Mouse (Mus musculus): Measurements from ENCODE around the gene Sez6l2.
"Not testable (repeated sequence)": the region's sequence is repeated elsewhere in the genome, so short reads cannot be mapped to it uniquely, and the experiment has no call there.

The Sez6l2 gene

DNA sequence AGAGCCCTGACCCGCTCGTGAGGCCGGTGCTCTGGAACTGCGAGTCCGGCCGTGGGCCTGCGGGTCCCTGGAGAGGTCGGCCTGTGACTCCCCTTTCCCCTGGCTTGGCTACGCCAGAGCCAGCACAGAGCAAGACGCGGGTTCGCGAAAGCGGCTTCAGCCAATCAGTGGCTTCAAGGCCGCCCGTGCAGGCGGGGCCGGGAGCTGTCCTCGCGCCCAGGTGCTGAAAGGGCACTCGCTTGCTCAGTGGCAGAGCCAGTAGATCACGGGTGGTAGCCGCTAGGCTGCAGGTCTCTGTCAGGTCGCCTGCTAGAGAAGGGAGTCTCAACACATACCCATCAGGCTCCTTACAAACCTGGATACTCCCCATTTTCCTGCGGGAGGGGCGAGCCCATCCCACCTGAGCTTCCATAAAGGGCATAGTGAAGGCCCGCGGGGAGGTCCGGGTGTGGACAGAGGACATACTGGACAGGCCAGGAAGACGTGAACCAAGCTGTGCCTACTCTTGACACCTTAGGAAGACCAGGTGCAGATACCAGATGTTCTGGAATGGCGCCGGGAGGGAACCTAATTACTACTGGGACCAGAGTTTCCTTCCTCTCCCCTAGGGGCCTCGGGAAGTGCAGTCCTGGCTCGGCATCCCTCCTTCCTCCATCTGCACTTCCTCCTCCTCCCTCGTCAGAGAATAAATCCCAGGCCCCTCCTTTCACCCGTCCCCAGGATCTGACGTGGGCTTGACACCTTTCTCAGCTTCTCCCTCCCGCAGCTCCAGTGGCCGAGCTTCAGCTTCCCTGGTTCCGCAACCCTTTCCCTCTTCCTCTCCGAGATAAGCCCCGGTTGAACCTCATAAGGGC lies at the start of gene Sez6l2:
Gene Sez6l2 (plus strand): TSS at position 771 of the 854 bp plus-strand sequence.
- peak; percentile 93 for DNase-seq

- no peak for DNase-seq
These were observed 44.8 kb upstream of the Sez6l2 start for GRCm38 (mm10) chr7:126905590-126905989.

- no peak for DNase-seq
These were observed 35.5 kb upstream of the Sez6l2 start for GRCm38 (mm10) chr7:126914844-126915243.

DNA sequence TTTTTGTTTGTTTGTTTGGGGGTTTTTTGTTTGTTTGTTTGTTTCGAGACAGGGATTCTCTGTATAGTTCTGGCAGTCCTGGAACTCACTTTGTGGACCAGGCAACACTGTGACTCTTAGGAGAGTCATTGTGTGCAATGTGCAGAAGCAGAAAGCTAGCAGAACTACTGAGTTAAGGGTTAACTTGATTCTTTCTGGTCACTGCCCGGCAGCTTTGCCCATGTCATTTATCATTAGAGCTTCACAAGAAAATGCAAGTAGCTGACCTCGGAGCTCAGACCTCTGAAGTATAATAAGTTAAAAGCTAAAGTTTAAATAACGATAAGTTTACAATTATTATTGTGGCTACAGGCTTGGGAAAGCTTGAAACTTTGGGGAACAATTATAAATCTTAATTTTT lies 32.0 kb upstream of the Sez6l2 start:
- DNase-seq: not testable (repeated sequence)

- DNase-seq: no peak
These were observed 30.4 kb upstream of the Sez6l2 start for GRCm38 (mm10) chr7:126919973-126920372.

DNA sequence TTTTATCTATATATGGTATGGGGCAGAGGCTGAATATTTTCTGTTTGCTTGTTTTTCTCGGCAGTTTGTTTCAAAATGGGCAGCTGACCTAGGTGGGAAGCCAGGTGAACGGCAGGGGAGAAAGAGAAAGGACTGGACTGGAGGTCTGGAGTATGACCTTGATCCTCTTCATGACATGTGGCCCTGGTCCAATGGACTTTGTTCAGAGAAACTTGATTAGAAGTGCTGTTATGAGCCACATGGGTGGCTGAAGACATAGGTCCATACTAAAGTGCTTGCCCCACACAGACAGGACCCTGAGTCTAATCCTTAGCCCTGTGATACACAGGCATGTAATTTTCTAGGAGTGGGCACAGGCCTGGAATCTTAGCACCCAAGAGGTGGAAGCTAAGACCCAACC lies 28.8 kb upstream of the Sez6l2 start:
- DNase-seq: peak; percentile 53

DNA sequence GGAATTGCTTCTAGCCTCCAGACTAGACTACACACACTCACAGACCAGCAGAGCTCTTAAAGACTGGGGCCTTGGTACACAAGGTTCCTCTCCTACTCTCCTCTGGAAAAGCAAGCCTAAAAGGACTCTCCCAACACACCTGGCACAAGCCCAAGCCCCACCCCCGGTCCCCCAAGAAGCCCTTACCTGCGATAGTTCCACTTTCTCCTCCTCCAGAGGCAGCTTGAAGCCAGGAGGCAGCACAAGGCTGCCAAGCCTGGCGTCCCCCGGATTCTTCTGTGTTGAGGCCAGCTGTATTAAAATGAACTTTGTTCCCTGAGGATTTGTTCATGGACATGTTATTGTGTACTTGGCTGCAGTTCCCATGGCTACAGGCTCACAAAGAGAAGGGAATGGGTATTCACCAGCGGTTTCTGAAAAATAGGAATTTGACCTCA lies 27.7 kb upstream of the Sez6l2 start, which contains the start of gene Tmem219:
Gene Tmem219 (minus strand): TSS at position 294 of the 437 bp plus-strand sequence.
- peak; percentile 89 for DNase-seq

DNA sequence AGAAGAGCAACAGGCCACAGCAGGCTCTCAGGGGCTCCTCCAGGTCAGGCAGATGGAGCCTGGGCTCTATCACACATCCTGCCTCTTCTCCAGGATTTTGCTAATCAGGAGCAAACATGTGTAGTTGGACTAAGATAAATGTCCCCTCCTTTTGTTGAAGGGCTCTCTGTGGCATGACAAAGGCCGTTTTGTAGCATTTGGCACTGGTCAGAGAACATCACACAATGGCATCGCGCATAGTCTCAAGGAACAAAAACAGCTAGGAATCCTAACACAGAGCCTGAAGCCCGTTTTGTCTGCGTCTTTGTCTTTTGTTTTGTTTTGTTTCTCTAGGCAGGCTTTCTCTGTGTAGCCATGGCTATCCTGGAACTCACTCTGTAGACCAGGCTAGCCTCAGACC lies 26.4 kb upstream of the Sez6l2 start:
- DNase-seq: no peak

DNA sequence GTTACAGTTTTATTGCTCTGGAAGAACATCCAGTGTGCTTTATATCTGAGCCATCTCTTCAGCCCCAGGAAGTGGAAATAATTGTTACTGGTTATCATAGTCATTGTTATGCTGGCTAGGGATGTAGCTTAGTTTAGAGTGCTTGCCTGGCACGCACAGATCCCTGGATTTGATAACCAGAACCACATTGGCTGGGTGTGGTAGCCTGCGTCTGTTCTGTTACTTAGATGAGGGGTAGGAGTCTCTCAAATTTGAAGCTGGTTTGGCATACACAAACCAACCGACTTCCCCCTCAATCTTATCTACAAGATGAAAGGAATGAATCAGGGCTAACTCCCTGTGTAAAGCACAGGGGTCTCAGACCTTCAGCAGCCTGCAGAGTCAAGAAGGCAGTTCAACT lies 24.1 kb upstream of the Sez6l2 start:
- DNase-seq: no peak

DNA sequence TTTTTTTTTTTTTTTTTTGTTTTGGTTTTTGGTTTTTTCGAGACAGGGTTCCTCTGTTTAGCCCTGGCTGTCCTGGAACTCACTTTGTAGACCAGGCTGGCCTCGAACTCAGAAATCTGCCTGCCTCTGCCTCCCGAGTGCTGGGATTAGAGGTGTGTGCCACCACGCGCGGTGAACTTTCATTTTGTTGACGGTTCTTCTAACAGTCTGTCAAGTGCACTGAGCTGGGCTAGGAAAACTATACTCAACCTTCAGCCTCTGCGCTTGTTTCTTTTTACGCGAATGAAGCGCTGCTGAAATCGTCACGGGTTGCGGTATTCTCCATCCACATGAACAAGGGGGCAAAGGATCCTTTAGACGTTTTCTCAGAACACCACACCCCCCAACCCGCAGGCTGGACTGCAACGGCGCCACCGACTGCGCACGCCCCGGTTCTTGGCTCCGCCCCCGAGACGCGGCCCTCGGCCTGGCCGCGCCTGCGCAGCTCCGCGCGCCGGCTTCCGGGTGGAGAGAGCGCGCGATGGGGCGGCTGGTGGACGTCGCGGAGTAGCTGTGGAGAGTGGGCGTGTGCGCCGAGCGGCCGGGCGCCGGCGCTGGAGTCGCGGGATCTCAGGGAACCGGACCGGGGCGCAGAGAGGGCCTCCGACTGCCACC lies 21.9 kb upstream of the Sez6l2 start, which contains the start of gene Kctd13:
Gene Kctd13 (plus strand): TSS at position 496 of the 654 bp plus-strand sequence.
- peak; percentile 97 for DNase-seq

GRCm38 (mm10) chr7:126929046-126929445 lies 21.3 kb upstream of the Sez6l2 start:
- DNase-seq: no peak

GRCm38 (mm10) chr7:126932652-126933051 lies 17.7 kb upstream of the Sez6l2 start:
- no peak for DNase-seq

DNA sequence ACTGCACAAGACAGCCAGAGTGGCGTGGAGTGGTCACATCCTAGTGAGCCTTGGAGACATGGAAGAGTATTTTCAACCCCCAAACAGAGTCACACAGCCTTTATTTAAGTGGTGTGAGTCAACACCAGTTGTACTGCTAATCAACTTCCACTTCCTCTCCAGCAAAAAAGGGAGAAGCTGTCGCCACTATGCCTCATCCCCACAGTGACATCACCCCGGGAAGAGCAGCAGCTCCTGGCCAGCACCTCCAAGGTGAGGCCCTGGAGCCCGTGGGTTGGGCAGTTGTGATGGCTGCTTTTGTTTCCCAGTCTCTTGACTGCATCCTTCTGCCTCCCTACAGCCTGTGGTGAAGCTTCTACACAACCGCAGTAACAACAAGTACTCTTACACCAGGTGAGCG lies 9.2 kb upstream of the Sez6l2 start:
- no peak for DNase-seq

- DNase-seq: no peak
These were observed 8.6 kb upstream of the Sez6l2 start for GRCm38 (mm10) chr7:126941801-126942200.

DNA sequence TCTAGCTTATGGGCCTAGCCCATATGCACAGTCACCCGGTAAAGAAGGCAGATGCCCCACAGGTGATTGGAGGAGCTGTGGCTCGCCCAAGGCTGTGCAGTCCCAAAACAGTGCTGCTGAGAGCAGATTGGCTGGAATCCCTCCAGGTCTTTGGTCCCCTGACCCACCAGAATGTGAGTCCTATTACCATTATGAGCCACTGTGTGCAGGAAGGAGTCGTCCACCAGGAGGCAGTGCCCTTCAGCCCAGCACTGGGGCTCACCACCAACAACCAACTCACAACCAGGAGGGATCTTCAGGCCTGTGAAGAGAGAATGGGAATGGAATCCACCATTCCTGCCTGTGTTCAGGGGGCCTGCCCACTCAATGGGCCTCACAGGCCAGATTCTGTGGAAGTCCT lies 3.8 kb upstream of the Sez6l2 start:
- peak; percentile 46 for DNase-seq

DNA sequence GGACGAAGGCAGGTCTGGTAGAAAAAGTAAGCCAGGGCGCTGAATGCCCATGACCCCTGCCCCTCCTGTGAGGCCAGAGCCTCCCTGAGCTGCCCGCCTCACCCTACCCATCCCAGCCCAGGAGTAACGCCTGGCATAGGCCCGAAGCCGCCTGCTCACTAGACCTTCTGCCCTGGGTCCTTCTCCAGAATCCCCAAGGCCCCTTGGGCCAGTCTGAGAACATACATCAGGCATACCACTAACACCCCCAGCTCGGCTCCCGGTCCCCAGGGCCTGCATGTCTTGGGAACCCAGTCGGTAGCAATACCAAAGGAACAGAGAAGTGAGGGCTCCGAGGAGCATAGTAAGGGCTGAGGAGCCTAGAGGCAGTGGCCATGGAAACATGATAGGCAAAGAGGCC lies 1.7 kb upstream of the Sez6l2 start:
- DNase-seq: no peak

DNA sequence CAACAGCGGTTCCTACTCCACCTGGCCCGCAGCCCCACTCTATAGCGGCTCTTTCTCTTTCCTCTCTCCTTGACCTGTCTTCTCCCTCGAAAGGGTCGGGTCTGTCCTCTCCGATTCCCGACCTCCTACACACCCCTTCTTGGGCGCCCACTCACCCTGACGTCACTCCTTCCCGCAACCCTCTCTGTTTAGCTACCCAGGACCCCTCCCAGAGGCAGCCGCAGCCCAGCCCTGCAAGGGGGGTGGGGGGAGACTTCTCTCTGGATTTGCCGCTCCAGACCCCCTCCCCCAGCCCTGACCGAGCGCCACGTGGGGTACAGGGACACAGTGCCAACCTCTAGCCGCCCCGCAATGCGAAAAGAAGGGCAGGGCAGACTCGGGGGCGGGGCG lies 965 bp upstream of the Sez6l2 start, which contains the start of gene Asphd1:
Gene Asphd1 (minus strand): TSS at position 180 of the 390 bp plus-strand sequence.
- DNase-seq: no peak

DNA sequence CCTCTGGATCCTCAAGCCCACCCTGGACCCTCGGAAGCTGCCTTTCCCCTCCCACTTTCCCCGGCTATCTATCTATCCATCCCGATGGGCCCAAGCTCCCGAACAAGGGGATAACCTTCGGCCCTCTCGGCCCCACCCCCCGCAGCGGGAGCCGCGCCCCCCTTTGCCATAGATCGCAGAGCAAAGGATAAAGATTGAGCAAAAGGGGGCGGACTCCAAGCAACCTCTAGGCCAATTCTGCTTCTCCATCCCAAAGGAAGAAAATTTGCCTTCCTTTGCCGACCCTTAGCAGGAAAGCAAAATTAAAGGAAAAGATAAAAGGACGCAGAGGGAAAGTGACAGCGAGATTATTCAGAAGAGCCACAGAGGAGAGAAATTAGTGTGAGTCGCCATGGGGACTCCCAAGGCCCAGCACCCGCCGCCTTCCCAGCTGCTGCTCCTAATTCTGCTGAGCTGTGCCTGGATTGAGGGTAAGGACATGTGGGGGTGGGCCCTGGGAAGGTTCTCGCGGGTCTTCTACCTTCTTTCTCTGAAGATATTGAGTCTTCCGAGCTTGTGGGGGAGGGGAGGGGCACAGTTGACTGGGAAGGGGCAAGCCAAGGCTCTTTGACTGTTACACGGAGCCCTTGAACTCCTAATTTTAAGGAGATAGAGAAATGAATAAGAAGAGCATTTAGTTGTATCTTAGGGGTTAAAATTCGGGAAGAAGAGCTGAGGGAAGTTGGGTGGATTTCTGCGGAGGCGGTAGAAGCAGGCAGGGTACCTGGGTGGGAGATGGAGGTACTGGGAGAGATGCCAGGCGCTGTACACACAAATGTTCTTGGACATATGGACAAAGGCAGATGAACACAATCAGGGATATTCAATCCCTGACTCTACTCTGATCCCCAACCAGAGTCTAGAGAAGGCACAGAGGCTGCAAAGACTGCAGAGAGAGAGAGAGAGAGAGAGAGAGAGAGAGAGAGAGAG lies 568 bp downstream of the Sez6l2 start:
- DNase-seq: no peak

DNA sequence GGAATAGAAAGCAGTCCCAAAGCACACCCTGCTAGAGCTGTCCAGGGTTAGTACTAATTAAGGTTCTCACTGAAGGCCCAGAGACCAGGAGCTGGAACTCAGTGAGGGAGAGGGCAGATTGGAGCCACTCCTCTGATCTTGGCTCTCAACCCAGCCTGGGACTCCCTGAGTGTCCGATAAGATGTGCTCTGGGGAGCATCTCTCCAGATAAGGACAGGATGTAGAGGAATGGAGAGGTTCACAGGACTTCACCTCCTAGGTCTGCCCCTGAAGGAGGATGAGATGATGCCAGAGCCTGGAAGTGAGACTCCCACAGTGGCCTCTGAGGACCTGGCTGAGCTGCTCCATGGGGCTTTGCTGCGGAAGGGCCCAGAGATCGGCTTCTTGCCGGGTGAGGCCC lies 1.4 kb downstream of the Sez6l2 start:
- no peak for DNase-seq

DNA sequence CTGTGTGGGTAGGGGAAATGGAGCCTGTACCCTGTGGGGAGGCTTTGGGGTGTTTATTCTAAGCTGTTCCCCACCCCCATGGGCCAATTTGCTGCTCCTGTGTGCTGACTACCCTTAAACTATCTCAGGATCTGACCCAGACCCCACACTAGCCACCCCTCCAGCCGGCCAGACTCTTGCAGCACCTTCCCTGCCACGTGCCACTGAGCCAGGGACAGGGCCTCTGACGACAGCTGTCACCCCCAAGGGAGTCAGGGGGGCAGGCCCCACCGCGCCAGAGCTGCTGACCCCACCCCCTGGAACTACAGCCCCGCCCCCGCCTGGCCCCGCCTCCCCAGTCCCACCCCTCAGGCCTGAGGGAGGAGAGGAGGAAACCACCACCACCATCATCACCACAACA lies 2.3 kb downstream of the Sez6l2 start:
- no peak for DNase-seq

- no peak for DNase-seq
These were observed 4.8 kb downstream of the Sez6l2 start for GRCm38 (mm10) chr7:126955125-126955524.

DNA sequence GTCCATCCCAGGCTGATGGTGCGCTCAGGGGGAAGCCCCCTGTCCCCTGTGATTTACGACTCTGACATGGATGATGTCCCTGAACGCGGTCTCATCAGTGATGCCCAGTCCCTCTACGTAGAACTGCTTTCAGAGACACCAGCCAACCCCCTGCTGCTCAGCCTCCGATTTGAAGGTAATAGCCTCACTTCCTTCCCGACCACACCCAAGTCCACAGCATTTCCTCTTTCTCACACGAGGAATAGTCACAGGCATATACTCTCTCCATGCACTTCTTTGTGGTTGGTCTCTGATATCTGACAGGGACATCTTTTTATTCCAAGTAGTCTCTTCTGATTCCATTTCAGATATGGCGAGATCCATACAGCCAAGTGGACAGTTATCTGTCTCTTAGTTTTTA lies 9.4 kb downstream of the Sez6l2 start:
- DNase-seq: no peak

DNA sequence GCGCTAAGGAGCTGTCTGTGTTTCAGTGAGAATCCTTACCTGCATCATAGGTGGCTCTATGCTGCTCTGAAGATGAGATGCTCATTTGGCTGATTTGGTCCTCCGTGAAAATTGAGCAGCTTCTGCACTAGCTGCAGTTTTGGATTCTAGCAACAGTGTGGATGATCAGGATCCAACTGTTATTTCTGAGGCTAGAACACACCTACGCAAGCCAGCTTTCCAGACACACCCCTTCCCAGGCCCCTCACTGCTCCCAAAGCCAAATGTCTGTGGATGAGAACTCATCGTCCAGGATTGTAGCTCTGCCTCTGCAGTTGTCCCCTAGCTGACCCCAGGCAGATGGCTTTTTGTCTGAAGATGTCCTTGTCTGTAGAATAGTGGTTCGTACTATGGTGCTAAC lies 10.7 kb downstream of the Sez6l2 start:
- no peak for DNase-seq

All from kidney, postnatal 14 days (tissue).